Mouse (Mus musculus) kidney, postnatal 0 days (tissue): ENCODE results near the gene Emc10. TPM values are rescaled to one million over a fixed set of nuclear protein-coding genes. Genes with fewer than 3 reads are reported as not detected.

ENCODE experiments used
- ATAC-seq: fragments of 200-750 bp; cut with Nextera tagmentation; replicated peaks from 2 replicates; pipeline ENCODE4 v1.8.0; 2017; ENCODE audit warnings: low read depth, moderate number of reproducible peaks, moderate TSS enrichment, moderate library complexity; ENCODE audit not compliant: low FRiP score
- DNase-seq: peaks from one replicate; pipeline ENCODE4 v3.0.0-alpha.2; 2016; ENCODE audit warnings: low spot score
- H3K27ac ChIP-seq: fragments of 300-500 bp; sonication (generic); 2 replicates; pipeline ENCODE4 v1.5.1; 2014; ENCODE audit warnings: mild to moderate bottlenecking
- H3K27me3 ChIP-seq: fragments of 300-500 bp; sonication (generic); 2 replicates; pipeline ENCODE4 v1.6.1; 2014; ENCODE audit warnings: low read length, mixed read lengths; ENCODE audit not compliant: insufficient read depth
- H3K36me3 ChIP-seq: fragments of 300-500 bp; sonication (generic); 2 replicates; pipeline ENCODE4 v1.6.1; 2014; ENCODE audit warnings: low read length, mixed read lengths; ENCODE audit not compliant: insufficient read depth
- H3K4me1 ChIP-seq: fragments of 300-500 bp; sonication (generic); replicated peaks from 2 replicates; pipeline ENCODE4 v1.6.1; 2014; ENCODE audit warnings: antibody characterized with exemption, low read length, mixed read lengths; ENCODE audit not compliant: insufficient read depth
- H3K4me2 ChIP-seq: fragments of 300-500 bp; sonication (generic); 2 replicates; pipeline ENCODE4 v1.6.1; 2014; ENCODE audit warnings: mild to moderate bottlenecking, low read length, moderate library complexity, mixed read lengths
- H3K4me3 ChIP-seq: fragments of 300-500 bp; sonication (generic); replicated peaks from 2 replicates; pipeline ENCODE4 v1.5.1; 2014; ENCODE audit warnings: low read depth, low read length
- H3K9ac ChIP-seq: fragments of 300-500 bp; sonication (generic); 2 replicates; pipeline ENCODE4 v1.6.1; 2014; ENCODE audit warnings: low read depth, low read length
- H3K9me3 ChIP-seq: fragments of 300-500 bp; sonication (generic); replicated peaks from 2 replicates; pipeline ENCODE4 v1.6.1; 2016; ENCODE audit warnings: low read length, inconsistent platforms, mixed read lengths
- CTCF ChIP-seq: IDR thresholded peaks from 2 replicates; pipeline ENCODE4 v1.5.1; 2016; ENCODE audit warnings: antibody characterized with exemption, low read depth, mild to moderate bottlenecking, moderate library complexity
- WGBS: fragments of 180-500 bp; shearing (Covaris S2); extraction: QIAGEN DNeasy Blood & Tissue Kit; methylation state at CpG from one replicate; pipeline ENCODE4 v1.1.7; 2014; 5-methylcytosine and 5-hydroxymethylcytosine counted together
- polyA plus RNA-seq: library from polyadenylated mRNA; unstranded; fragments of >200 nt; fragmentation: Nextera tagmentation; extraction: Ambion mirVana; gene quantifications from 2 replicates; pipeline ENCODE4 v1.2.1, GENCODE M21; 2015

Emc10 gene
- polyA plus RNA-seq, 1 experiment from 2014 or later: 136 TPM

DNA sequence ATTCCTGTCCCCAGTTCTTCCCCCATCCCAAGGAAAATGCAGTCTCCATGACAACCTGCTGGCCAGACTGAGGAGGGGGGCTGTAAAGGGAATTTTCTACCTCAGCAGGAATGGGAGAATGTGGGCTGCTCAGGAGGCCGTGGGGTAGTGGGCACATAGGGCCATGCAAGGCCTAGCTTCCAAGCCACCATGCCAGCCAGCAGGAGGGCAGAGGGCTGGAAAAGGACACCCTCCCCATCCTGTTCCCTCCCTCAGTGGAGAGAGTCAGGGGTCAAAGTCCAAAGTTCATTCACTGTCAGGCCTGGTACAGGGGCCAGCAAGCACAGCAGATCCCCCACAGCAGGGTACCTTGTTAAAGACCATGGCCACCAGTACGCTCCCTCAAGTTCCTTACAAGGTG is 31.2 kb downstream of the Emc10 start, which contains the start of gene Aspdh:
Aspdh (plus strand) TSS at position 281 of the 400 bp plus-strand sequence.
- ATAC-seq (no peak), DNase-seq (no peak)
- Histone ChIP-seq H3K4me2 (no peak within 1 kb of the TSS), H3K4me3 (no peak within 1 kb of the TSS), H3K4me1 (peaks cover 12% of the 10 kb centered on the region; the same call in 1 of the 2 replicates), H3K27ac (no peak within 1 kb of the TSS), H3K9ac (no peak within 1 kb of the TSS), H3K9me3 (no peaks in the 10 kb centered on the region), H3K36me3 (no peaks in the 10 kb centered on the region), H3K27me3 (peaks cover 28% of the 10 kb centered on the region)
- no peak for TF ChIP-seq CTCF
- WGBS: 65% methylated on average over 2 of the region's 2 CpGs

DNA sequence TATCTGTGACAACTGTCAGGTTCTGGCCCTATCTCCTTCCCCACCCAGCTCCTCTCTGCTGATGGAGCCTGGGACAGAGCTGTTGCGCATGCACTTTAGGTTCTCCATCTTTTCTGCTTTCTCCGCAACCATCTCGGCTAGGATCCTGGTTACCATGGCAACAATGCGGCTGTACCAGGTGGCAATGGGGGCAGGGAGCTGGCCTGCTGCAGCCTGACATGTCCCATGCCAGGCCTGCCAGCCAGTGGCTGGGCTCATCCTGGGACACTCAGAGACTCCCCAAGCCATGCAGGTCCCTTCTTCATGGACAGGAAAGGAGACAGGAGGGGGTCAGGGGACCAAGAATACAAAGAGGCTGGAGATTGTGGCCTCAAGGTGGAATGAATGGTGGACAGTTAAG is 31.8 kb downstream of the Emc10 start:
- no peak overlapping the region for H3K4me2 ChIP-seq
- peaks cover 12% of the 10 kb centered on the region; the same call in 1 of the 2 replicates for H3K4me1 ChIP-seq
- no peak overlapping the region for H3K4me3 ChIP-seq
- no peaks in the 10 kb centered on the region for H3K9me3 ChIP-seq
- peaks cover 28% of the 10 kb centered on the region for H3K27me3 ChIP-seq
- no peak overlapping the region for H3K27ac ChIP-seq
- ATAC-seq (no peak), DNase-seq (no peak)
- WGBS: 31% methylated on average over 4 of the region's 4 CpGs
- H3K9ac ChIP-seq: no peak overlapping the region
- H3K36me3 ChIP-seq: no peaks in the 10 kb centered on the region
- TF ChIP-seq CTCF: no peak

DNA sequence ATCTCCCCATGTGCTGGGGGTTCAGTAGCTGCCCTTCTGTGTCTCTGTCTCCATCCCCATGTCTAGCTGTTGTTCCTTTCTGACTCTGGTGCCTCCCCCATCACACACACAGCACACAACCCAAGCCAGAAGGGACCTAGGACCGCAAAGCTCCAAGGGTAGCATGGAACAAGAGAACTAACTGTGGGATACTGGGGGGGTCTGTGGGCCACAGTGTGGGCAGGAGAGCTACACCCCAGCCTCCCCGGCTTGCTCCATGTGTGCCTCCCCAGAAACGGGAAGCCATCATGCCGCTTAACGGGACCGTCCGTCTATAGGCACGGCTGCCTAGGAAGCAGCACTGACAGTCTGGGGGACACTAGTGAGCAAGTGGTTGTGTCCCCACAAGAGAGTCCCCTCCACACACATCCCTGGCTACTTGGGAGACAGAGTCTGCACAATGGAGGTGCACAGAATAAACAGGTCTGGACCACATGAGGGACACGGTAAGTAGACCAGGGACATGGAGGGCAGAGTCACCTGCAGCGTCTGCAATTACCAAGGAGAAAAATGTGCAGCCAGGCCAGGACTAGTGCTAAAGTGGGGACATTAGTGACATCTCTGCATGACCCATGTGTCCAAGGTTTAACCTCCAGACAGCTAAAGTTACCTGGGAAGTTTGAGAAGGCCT is 32.6 kb downstream of the Emc10 start:
- H3K27me3 ChIP-seq: peaks cover 28% of the 10 kb centered on the region
- H3K4me1 ChIP-seq: peaks cover 9% of the 10 kb centered on the region; the same call in 1 of the 2 replicates
- no peak overlapping the region for H3K4me3 ChIP-seq
- ATAC-seq: no peak
- 87% methylated on average over 10 of the region's 10 CpGs for WGBS
- no peak for DNase-seq
- H3K27ac ChIP-seq: no peak overlapping the region
- no peaks in the 10 kb centered on the region for H3K36me3 ChIP-seq
- no peak overlapping the region for H3K4me2 ChIP-seq
- TF ChIP-seq CTCF: no peak
- no peaks in the 10 kb centered on the region for H3K9me3 ChIP-seq
- no peak overlapping the region for H3K9ac ChIP-seq

DNA sequence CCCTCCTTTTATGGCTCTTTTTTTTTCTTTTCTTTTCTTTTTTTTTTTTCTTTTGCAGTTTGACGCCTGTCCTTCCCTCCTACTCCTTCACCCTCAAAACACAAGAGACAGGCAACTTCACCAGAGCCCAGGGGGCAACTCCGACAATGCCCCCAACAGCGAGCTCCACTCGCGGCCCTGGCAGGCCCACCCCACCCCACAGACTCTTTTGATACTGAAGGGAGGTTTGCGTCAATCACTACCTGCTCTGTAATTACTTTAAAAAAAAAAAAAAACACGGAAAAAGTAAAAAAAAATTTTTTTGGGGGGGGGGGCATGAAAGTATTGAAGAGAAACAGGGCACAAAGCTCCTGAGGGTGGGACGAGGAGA is 33.3 kb downstream of the Emc10 start:
- DNase-seq: no peak
- 20% methylated on average over 8 of the region's 8 CpGs for WGBS

DNA sequence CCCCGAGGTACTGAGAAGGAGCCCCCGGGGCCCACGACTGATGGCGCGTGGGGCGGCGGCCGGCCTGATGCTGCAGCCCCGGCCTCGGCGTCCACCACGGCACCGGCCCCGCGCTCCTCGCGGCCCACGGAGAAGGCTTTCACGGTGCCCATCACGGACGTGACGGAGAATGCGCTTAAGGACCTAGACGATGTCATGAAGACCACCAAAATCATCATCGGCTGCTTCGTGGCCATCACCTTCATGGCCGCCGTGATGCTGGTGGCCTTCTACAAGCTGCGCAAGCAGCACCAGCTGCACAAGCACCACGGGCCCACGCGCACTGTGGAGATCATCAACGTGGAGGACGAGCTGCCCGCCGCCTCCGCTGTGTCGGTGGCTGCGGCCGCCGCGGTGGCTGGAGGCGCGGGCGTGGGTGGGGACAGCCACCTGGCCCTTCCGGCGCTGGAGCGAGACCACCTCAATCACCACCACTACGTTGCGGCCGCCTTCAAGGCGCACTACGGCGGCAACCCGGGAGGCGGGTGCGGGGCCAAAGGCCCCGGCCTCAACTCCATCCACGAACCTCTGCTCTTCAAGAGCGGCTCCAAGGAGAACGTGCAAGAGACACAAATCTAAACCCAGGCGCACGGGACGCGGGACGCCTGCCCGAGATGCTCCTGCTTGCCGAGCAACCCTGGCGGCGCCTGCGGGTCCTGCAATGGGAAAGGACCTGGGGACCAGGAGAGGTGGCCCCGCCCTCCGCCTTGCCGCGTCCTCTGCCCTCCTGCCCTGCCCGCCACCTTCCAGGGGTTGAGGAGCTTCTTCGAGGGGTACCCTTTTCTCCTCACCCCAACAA is 33.9 kb downstream of the Emc10 start:
- WGBS: 12% methylated on average over 77 of the region's 77 CpGs
- Histone ChIP-seq H3K36me3 (no peaks in the 10 kb centered on the region), H3K27me3 (peaks cover 28% of the 10 kb centered on the region), H3K9ac (0 out of 2 replicates have a peak overlapping the region, but pooled peaks have one; percentile 8), H3K9me3 (no peaks in the 10 kb centered on the region), H3K4me3 (peak overlapping the region; percentile 17; the same call in 1 of the 2 replicates), H3K4me2 (peak overlapping the region; percentile 54), H3K27ac (no peak overlapping the region), H3K4me1 (peaks cover 5% of the 10 kb centered on the region; the same call in 1 of the 2 replicates)
- DNase-seq (peak; percentile 51), ATAC-seq (no peak)
- peak; percentile 56 for TF ChIP-seq CTCF

More for the DNA sequence above, 33.3 kb downstream of the Emc10 start:
- H3K9ac ChIP-seq: no peak overlapping the region
- H3K9me3 ChIP-seq: no peaks in the 10 kb centered on the region
- H3K4me2 ChIP-seq: no peak overlapping the region
- no peaks in the 10 kb centered on the region for H3K36me3 ChIP-seq
- no peak for ATAC-seq
- no peak overlapping the region for H3K27ac ChIP-seq
- H3K27me3 ChIP-seq: peaks cover 28% of the 10 kb centered on the region
- peaks cover 5% of the 10 kb centered on the region; the same call in 1 of the 2 replicates for H3K4me1 ChIP-seq
- H3K4me3 ChIP-seq: 0 out of 2 replicates have a peak overlapping the region, but pooled peaks have one; percentile 17
- TF ChIP-seq CTCF: no peak

- Histone ChIP-seq H3K36me3 (no peaks in the 10 kb centered on the region), H3K4me2 (no peak overlapping the region), H3K9me3 (no peaks in the 10 kb centered on the region), H3K4me1 (peaks cover 5% of the 10 kb centered on the region; the same call in 1 of the 2 replicates), H3K9ac (no peak overlapping the region), H3K4me3 (no peak overlapping the region), H3K27ac (no peak overlapping the region), H3K27me3 (peaks cover 28% of the 10 kb centered on the region)
- DNase-seq: no peak
- ATAC-seq: no peak
- no peak for TF ChIP-seq CTCF
- WGBS: 55% methylated on average over 54 of the region's 57 CpGs
Measured at GRCm38 (mm10) chr7:44461503-44462217, 34.7 kb downstream of the Emc10 start.
